Mouse (Mus musculus): ENCODE results near the gene Sipa1l3.

Gene Sipa1l3

DNA sequence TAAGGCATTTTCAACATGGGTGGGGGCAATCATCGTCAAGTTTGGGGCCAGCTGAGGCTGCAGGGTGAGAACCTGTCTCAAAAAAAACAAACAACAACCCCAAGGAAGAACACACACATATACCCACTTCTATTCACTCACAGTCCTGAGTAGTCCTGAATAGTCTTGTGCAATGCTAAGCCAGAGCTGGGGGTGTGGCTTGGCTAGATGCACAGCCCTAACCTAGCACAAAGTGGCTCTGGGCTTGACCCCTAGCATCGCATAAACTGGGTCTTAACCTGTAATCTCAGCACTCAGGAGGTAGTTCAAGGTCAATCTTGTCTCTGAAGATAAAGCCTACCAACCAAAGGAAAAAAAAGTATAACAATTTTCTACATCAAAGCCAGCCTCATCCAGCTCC lies 101.5 kb downstream of the Sipa1l3 start:
- DNase-seq (ENCODE audit: low spot score in 2 of 2), result no peak

- no peak for DNase-seq (ENCODE audit: low spot score in 2 of 2)
These were observed 106.4 kb downstream of the Sipa1l3 start for GRCm38 (mm10) chr7:29411838-29412580.

GRCm38 (mm10) chr7:29411216-29411816 lies 107.1 kb downstream of the Sipa1l3 start:
- no peak for DNase-seq (ENCODE audit: low spot score in 2 of 2)

DNA sequence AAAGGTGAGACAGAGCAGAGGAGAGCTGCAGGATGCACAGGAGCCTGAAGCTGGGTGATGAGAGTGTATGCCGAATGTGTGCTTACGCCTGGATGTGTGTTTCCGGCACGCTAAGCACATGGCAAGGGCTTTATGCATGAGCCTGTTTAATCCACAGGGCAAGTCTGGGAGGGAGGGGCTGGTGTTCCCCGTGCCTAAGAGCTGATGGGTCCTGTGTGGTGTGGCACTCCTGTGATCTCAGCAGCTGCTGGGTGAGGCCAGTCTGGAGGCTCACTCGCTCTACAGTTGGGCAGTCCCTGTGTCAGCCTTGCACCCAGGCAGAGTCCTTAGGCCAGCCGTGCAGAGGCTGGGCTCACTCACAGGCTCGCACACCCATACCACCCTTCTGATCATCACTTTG lies 108.0 kb downstream of the Sipa1l3 start:
- no peak for DNase-seq (ENCODE audit: low spot score in 2 of 2)

DNA sequence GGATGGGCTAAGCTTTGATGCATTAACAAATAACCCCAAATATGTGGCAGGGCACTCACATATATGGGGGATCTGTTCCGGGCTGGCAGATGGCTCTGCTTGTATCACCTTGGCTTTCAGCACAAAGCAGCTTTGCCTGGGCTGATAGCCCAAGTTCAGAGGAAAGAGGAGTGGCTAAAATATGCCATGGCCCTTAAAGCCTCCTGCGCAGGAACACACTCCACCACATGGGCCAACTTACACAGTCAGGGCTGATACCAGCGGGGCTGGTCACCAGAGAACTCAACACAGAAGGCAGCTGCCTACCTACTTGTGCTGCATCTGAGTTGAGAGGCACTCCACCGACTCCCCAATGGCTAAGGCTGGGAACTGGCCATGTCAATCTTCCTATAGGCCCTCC lies 111.6 kb downstream of the Sipa1l3 start:
- DNase-seq (ENCODE audit: low spot score in 2 of 2), result no peak

GRCm38 (mm10) chr7:29404126-29404525 lies 114.3 kb downstream of the Sipa1l3 start:
- DNase-seq (ENCODE audit: low spot score in 2 of 2), result no peak

- no peak for DNase-seq (ENCODE audit: low spot score in 2 of 2)
These were observed 116.4 kb downstream of the Sipa1l3 start for GRCm38 (mm10) chr7:29402015-29402414.

- DNase-seq (ENCODE audit: low spot score in 2 of 2), result no peak
These were observed 118.0 kb downstream of the Sipa1l3 start for GRCm38 (mm10) chr7:29400451-29400850.

GRCm38 (mm10) chr7:29399056-29399455 lies 119.4 kb downstream of the Sipa1l3 start:
- no peak for DNase-seq (ENCODE audit: low spot score in 2 of 2)

- no peak for DNase-seq (ENCODE audit: low spot score in 2 of 2)
These were observed 121.0 kb downstream of the Sipa1l3 start for GRCm38 (mm10) chr7:29397486-29397885.

GRCm38 (mm10) chr7:29396943-29397340 lies 121.5 kb downstream of the Sipa1l3 start:
- DNase-seq (ENCODE audit: low spot score in 2 of 2), result no peak

DNA sequence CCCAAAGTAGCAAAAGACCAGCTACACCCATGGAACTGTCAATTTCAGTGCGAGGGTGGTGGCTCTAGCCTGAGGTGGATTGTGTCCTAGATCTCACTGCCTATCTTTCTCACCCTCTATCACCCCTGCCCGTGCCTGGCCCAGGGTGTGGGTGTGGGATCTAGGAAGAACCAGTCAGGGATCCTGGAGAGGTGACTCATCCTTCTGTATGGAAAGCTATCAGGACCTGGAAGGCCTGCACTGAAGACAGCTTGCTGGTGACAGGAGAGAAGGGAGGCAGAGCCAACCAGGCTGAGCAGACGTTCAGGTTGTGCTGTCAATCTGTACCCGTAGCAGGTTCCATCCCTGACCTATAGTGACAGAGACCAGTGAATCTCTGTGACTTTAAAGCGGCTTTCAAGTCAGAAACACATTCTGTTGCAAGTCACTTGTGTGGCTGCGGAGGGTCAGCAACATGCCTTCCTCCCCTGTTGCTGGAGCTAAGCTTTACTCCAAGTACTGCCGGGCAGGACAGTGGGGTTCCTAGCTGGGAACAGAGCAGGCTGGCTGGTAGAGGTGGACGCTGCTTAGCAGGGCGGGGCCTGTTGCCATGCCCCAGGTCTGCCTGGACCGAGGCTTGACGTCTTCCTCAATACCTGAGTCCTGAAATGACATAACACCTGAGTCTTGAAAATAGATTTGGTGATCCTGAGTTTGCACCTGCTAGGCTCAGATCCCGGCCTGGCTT lies 122.1 kb downstream of the Sipa1l3 start:
- DNase-seq (ENCODE audit: low spot score in 2 of 2), result no peak

DNA sequence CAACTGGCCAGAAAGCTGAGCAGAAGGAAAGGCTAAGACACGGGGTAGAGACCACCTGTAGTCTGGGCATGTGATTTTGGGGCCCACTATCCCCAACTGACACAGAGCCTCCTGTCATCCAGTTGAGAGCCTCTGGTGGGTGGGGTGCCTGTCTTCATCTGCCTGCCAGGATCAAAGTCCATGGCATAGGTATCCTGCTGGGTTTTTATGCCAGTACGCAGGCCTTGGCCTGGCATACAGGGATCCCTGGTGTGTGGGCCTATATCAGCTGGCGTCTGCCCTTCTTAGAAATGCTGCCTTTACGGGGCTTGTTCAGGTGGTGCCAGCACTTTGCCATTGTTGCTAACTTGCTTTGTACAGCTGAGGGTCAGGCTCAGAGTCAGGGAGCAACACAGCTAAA lies 123.3 kb downstream of the Sipa1l3 start:
- no peak for DNase-seq (ENCODE audit: low spot score in 2 of 2)

- DNase-seq (ENCODE audit: low spot score in 2 of 2), result no peak
These were observed 125.1 kb downstream of the Sipa1l3 start for GRCm38 (mm10) chr7:29393292-29393691.

DNA sequence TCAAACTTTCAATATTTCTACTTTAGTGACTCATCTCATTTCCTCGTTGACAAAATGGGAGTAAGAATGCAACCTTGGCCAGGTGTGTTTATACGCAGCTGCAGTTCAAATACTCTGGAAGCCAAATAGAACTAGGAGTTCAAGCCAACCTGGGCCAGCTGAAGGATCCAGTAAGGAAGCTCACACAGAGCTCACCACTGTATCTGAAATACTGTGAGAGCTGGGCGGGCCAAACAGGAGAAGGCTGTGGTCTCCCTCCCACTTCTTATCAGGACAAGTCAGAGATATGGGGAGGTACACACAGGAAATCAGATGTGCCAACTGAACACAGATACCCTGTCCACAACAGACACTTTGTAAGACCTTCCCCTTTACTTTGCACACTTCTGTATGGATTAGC lies 125.6 kb downstream of the Sipa1l3 start:
- no peak for DNase-seq (ENCODE audit: low spot score in 2 of 2)

- DNase-seq (ENCODE audit: low spot score in 2 of 2), result no peak
These were observed 126.5 kb downstream of the Sipa1l3 start for GRCm38 (mm10) chr7:29391761-29392512.

- DNase-seq (ENCODE audit: low spot score in 2 of 2), result no peak
These were observed 127.2 kb downstream of the Sipa1l3 start for GRCm38 (mm10) chr7:29391112-29391760.

- no peak for DNase-seq (ENCODE audit: low spot score in 2 of 2)
These were observed 128.2 kb downstream of the Sipa1l3 start for GRCm38 (mm10) chr7:29390234-29390633.

GRCm38 (mm10) chr7:29387524-29388068 lies 130.8 kb downstream of the Sipa1l3 start:
- DNase-seq (ENCODE audit: low spot score in 2 of 2), result no peak

DNA sequence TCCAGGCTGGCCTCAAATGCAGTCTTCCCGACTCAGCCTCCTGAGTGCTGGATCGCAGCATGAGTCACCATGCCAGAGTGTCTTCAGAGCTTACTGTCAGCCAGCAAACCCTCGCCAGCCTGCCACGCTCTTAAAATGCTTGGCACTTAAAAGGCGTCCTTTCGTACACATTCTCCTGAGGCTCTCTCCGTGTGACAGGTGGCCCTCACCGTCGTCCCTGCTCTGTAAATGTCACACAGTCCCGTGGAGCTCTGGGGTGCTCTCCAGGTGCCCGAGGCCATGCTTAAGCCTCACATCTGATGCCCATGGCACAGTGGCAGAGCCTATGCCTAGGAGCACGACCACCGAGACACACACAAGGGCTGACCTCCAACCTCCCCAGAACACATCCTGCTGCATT lies 132.1 kb downstream of the Sipa1l3 start:
- no peak for DNase-seq (ENCODE audit: low spot score in 2 of 2)

GRCm38 (mm10) chr7:29385791-29386190 lies 132.7 kb downstream of the Sipa1l3 start:
- DNase-seq (ENCODE audit: low spot score in 2 of 2), result no peak
